Mouse (Mus musculus) frontal cortex, postnatal 10 days (tissue): Measurements from ENCODE around the gene Aste1.

ENCODE experiments used
- DNase-seq, 2 experiments: peaks; one replicate each; pipeline ENCODE4 v3.0.0; 2022; ENCODE audit warnings: low spot score in 2 of 2, mixed read lengths in 1 of 2

The Aste1 gene

DNA sequence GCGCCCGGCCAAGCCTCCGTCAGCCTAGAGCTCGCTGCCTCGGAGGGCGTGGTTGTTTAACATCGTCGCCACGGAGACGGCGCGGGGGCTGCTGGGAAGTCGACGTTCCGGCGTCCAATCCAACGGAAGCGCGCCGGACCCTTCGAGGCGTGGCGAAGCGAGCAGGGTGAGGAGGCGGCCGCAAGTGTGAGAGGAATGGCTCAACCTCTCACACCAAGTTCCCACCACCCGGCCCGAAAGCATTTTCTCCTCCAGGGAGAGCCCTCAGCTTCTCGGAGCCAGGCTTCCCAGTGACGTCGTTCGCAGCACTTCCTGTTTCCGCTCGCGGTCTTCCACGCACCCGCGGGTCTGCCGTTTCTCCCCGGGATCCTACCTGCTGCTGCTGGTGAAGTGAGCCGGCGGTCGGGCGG, at the start of gene Aste1, which contains the start of gene Nek11:
Aste1 (plus strand) TSS at position 175 of the 410 bp plus-strand sequence.
Nek11 (minus strand) TSS at position 307 of the 410 bp plus-strand sequence.
- peak; percentile 77 to 89 for DNase-seq

DNA sequence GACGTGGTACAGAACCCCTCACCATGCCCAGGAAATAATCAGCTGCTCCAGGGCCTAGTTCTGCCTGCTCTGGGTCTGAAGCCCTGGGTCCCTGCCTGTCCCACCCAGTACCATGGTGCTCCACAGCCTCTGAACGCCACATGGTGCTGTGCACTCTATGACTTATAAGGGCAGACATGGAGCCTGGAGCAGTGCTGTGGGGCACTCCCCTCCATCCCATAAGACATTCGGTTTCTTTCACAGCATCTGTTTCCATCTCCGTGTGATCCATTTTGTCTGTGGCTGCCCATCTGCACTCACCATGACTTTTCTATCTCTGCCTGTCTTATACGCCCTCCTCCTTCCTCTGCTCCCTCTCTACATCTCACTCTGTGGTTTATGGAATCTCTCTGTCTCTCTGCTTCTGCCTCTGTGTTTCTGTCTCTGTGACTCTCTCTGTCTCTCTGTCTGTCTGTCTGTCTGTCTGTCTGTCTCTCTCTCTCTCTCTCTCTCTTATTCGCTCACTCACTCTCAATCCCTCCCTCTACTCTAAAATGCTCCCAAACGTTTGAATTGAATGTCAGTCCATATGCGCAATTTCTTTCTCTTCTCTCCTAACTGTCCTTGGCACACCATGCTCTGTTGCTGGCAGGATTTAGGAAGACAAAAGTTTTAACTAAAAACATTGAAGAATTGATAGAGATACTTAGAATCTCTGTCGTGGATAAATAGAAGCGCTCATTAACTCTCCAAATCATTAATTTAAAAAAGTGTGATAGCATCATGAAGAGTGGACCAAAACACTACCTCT, 46.8 kb upstream of the Aste1 start:
- no peak for DNase-seq

DNA sequence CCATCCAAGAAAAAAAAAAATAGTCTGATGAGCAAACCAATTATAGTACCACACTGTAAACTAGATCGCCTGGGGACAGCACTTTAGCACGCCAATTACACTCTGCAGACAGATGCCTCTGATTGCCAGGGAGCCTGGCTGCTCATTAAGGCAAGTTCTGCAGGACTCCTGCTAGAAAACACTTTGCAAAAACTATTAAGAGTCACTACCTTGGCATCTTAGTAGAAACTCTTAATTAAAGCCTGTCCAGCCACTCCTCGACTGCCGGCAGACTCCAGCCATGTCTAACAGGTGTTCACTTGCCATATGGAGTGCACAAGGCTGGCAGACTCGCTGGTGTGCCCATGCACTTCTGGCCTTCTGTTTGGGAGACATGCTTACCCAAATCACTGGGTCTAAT, 46.2 kb upstream of the Aste1 start:
- DNase-seq, result no peak

DNA sequence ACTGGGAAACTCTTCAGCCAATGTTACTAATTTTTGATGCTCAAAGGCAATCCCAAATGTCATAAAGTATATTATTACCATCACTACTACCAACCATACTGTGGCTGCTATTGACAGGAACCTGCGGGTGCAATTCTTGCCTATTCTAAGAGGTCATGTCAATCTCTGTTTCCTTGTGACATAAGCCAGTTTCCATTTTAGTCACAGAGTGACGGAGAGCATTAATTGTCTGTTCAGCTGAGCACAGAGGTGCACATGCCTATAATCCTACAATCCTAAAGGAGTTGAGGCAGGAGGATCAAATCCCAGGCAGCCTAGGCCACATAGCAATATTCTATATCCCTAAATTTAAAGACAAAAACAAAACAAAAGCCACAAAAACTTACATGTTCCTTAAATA, 33.0 kb upstream of the Aste1 start:
- DNase-seq, result no peak

DNA sequence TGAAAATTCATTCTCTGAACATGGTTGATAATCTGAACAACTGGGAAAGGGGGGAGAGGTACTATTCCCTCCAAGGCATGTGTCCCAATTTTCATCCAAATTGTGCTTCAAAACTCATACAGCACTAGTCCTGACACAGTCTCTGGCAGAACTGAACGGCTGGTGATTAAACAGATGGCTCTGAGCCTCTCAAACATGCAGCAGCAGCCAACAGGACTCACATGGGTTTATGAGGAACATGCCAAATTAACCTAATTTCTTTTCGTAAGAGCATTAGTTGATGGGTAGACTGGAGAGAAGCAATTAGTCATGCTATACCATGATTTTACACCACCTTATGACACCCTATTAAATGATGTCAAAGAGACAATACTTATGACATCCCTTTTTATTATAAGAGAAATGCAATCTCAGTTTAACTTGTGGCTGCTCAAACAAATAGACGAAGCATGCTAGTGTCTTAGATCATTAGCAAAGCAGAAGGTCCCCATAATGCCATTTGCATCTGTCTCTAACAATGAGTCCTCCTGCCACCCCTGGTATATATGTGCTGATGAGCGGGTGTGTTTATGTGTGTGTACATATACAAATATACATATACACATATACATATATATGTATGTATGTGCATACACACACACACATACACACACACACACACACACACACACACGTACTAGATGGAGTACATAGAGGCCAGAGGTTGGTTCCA, 31.5 kb upstream of the Aste1 start:
- no peak for DNase-seq

DNA sequence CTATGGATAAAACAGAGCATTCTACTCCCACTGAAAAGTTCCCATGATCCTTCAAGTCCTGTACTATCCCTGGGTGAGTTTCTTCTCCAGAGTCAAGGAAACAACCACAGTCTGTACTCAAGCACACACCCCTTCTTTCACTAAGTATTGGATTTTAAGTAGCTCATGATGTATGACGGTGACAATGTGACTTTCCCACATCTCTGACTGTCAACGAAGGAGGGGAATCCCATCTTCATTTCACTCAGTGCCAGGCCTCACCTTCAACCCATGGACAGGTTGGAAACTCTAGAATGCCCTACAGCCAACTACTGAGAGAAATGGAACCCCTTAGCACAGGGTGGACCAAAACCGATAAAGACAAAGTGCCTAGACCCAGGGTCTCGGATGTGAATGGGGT, 29.0 kb upstream of the Aste1 start:
- no peak for DNase-seq

DNA sequence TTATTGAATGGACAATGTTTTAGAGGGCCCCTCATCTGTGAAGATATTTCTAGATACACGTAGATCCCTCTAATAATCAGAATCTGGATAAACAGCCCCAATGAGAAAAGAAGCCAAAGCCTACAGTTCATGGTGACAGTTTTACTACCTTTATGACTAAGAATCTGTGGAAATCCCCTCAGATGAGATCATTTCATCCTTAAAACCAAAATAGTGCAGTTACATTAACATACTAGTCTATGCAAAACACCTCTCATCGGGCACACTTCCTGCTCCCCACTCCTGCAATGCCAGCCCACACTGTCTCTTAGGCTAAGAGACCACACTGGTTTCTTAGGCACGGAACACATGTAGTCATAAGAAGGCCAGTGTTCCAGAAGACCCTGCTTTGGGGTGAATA, 26.6 kb upstream of the Aste1 start:
- DNase-seq, result no peak

DNA sequence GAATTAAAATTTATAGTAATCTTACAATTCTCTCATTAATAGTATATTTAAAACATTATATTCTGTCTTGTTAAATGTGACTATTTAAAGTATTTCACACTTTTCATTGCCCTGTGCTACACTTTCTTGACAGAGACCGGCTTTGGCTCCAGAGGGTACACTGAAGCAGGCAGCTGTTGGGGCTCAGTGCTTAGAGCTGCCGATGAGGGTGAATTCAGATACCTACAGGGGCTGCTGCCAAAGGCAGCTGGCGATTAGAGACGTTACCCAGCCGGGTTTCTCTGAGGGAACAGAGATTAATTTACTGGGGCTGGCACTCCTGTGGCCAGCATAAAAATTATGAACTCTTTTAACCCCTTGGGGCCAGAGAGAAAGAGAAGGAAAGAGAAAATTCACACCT, 20.8 kb upstream of the Aste1 start:
- no peak for DNase-seq

DNA sequence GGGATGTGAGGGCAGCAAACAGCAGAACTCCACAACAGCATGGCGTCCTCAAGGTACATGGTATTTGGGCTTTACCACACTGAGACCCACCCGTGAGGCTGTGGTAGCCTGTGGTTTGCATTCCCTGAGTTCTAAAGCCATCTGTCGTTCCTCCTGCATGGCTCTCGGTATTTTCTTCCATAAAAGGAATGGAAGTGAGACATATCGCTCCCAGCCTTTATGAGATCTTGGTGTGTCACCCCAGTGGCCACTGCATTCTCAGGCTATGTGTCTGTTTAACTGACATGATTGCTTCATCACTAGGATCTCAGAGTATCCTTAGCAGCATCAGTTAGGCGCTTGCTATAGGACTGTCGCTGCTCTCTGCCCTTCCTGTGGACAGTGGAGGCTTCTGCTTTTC, 18.8 kb upstream of the Aste1 start:
- DNase-seq, result no peak

DNA sequence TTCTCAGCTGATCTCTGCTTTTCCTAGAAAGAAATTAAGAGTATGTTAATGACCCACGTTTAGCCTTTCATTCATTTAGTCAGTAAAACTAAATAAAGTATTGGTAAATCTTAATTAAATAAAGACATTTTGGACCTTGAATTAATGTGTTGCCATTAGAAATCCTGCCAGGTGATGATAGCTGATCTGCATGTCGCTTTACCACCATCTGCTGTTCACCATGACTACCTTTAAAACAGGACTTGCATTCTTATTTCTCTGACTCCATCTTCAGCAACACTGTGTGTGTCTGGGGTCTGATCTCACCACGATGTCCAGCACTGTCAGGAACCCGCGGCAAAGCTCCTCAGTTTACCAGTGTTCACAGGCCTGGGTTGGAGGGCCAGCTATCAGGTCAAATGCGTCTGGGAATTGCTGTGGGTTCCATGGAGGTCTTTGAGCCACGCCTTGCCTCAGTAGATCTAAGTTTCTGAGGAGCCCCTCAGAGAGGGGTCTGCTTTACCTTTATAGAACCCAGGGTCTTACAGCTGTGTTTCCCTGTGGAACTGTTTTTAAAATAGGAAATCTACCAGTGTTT, 18.1 kb upstream of the Aste1 start:
- no peak for DNase-seq

DNA sequence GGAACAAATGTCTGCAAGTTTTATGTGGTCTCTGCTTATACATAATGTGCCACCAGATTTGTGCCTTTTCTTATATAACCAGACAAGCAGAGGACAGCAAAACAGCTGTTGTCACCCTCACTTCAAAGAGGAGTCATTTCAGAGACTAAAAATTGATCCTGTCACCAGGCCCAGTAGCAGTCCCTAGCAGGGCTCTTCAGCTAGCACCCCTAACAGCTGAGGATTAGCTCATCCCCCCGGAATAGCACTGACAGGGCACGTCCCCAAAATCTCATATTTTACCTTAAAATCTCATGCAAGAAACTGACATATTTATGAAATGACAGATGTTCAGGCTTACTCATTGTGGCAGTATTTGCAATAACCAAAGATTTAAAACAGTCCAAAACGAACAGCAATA, 17.6 kb upstream of the Aste1 start:
- no peak for DNase-seq

DNA sequence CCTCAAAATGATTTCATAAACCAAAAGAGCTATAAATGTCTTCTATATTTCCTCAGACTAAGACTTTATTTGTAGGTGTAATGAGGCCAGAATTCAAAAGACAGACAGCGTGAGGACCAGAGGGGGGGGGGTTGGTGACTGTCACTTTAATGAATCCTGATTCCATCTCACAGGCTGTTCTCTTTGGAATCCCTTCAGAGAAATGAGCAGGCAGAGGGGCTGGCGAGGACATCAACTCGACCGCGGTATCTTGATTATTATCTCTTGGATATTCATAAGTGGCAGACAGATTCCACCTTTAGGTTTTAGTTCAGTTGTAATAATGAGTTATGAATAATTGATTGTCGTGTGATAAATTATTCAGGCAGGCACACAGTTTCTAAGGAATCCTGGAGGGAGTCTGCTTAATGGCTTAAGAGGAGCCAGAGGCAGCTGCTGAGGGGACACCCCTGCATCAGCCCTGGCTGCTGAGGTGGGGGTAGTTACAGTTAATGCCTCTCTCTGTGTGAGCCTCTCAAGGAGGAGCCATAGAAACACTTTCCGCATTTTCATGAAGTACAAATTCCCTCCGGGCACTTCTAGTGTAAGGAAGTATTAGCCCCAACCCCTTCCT, 15.6 kb upstream of the Aste1 start:
- DNase-seq, result no peak

DNA sequence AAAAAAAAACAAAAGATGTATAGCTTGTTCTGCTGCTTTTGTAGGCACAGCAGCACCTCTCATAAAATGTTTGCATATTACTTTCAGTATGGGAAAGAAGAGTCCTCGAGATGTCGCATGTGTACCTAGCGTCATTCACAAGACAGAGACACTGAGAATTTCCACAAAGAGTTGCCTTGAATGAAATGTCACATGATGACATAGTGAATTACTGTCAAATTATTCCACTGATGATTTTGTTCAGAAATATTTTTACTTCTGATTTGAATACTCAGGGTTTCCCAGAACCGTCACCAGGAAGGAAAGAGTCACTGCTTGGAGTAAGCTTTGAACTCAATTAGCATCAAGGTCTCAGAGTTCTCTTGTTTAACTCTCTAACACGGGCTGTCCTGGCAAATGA, 7.8 kb upstream of the Aste1 start:
- DNase-seq, result no peak

DNA sequence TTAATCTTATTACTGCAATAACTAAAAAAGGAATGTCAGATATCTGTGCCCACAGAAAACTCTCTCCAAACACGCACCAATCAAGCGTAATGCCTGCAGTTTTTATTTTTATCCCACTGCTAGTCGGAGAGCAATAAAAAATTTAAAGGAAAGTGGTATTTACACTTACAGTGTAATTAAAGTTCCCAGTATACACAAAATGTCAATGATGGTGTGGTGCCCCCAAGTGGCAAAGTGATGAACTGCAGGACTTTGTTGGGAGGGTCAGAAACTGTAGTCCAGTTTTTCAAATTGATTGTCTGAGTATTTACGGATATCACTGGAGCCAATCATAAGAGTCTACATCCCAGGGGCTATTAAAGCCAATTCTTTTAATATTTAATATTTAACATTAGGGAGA, 5.9 kb upstream of the Aste1 start:
- peak; percentile 43 to 75 for DNase-seq

DNA sequence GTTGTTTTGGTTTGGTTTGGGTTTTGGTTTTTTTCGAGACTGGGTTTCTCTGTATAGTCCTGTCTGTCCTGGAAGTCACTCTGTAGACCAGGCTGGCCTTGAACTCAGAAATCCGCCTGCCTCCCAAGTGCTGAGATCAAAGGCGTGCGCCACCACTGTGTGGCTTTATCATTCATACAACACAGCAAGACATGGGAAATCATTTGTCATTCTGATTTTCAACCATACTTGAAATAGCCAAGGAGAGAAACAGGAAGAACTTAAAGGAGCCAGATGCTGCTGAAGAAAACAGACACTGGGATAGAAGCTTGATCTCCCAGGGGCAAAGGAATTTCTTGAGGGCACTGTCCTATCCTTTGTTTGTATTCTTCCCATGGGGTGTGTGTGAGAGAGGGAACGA, 4.6 kb upstream of the Aste1 start:
- DNase-seq, result no peak

DNA sequence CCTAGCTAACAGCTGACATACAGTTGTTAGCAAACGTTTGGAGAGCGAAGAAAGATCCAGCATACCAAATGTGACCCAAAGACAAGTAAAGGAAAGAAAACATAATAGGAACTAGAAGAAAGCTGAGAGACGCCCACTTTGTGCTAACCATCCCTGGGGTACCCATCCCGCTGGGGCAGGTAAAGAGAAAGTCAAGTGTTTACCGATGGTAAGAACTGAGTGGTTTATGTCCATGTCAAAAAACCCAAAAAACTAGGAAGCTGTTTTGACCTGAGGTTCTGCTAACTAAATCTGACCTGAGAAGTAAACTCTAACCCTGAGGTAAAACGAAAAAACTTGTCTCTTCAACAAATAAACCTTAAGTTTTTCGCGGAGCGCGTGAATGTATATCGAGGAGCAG, 472 bp upstream of the Aste1 start:
- DNase-seq, result no peak

DNA sequence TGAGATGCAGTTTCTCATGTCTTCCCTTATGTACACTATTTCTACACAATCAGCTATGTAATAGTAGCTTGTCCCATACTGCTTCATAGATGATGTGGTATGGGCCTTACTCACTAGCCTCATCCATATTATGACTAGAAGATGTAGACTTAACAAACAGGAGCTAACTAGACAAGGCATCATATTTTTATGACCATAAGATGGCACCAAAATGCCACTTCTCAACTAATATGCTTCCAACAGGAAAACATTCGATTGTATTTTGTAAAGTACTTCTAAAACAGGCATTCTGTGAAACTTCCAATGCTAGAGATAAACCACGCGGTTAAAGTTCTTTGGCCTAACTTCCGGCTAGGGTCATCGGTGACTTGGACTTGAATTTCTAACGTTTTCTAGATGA, 13.4 kb downstream of the Aste1 start:
- no peak for DNase-seq

DNA sequence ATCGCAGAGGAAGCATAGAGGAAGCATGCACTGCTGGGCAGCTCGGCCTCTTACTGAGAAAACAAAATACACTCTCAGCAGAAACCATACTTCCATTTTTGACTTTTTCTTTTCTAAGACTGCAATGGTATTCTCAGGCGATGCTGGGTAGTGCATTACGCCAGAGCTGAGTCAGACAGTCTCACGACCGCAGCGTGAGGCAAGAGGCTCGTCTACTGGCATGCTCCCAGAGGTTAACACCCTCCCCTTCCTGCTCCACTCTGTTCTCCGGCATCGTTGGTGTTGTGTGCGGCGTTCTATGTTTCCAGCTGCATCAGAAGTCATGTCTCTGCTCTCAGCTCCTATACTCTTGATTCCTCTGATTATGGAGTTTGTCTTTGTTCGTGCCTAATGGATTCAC, 63.8 kb downstream of the Aste1 start:
- DNase-seq, result no peak

DNA sequence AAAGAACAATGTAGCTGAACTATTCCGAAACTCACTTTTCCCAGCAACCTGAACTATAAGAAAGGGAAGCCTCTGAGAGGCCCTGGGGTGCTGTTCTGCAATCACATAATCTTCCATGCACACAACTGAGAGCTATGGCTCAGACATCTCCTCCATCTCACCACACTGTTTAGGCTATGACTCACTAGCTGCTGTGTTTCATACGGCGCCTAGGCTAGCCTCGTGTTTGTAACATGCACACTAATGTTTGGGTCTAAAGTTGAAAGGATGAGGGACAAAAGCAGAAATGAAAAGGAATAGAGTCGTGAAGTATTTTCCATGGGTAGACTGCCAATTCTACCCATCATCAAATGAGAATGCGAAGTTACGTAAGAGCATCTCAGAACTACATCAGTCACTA, 66.3 kb downstream of the Aste1 start:
- no peak for DNase-seq
